Mouse (Mus musculus) brain, embryonic 14.5 days (tissue): Measurements from ENCODE around the gene Elovl7.

Experiments used
- CTCF ChIP-seq: fragments of 200-500 bp; IDR thresholded peaks from 2 replicates; pipeline ENCODE4 v1.5.1; 2012; ENCODE audit warnings: inconsistent platforms, mild to moderate bottlenecking, moderate library complexity, borderline replicate concordance; ENCODE audit not compliant: insufficient read depth, insufficient read length; ENCODE audit errors: extremely low read depth
- POLR2A ChIP-seq: fragments of 200-500 bp; IDR thresholded peaks from 2 replicates; pipeline ENCODE4 v1.6.1; 2012; ENCODE audit warnings: mild to moderate bottlenecking, inconsistent platforms, borderline replicate concordance; ENCODE audit not compliant: poor library complexity, insufficient read depth, insufficient read length, severe bottlenecking; ENCODE audit errors: extremely low read depth

DNA sequence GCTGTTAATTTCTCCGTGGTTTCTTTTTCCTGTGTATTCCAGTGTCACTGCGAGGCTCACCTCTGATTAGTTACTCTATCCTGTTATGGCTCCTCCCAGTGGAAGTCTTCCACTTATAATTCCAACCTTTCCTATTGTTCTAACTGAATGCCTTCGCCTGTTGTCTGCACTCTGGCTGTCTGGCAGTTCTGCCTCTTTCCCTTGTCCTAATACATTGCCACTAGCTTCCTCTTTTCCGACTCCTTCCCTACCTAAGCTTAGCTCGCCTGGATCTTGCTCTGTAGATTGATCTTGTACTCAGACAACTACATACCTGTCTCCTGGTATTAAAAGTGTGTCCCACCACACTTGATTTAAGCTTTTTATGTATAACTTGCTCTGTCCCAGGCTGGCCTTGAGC is 33.4 kb upstream of the Elovl7 start:
- no peak for TF ChIP-seq POLR2A
- no peak for TF ChIP-seq CTCF
